Mouse (Mus musculus) embryonic facial prominence, embryonic 10.5 days (tissue): Measurements from ENCODE around the gene Krtap13. TPM values are rescaled to one million over a fixed set of nuclear protein-coding genes. Genes with fewer than 3 reads are reported as not detected.

Source experiments
- DNase-seq: peaks from one replicate; pipeline ENCODE4 v3.0.0-alpha.2; 2017; ENCODE audit warnings: low spot score
- H3K27ac ChIP-seq: fragments of 300-500 bp; sonication (generic); replicated peaks from 2 replicates; pipeline ENCODE4 v1.5.1; 2016; ENCODE audit warnings: mild to moderate bottlenecking
- H3K27me3 ChIP-seq: fragments of 300-500 bp; sonication (generic); replicated peaks from 2 replicates; pipeline ENCODE4 v1.6.1; 2016; ENCODE audit warnings: low read depth, mild to moderate bottlenecking; ENCODE audit not compliant: poor library complexity, severe bottlenecking
- H3K36me3 ChIP-seq: fragments of 300-500 bp; sonication (generic); replicated peaks from 2 replicates; pipeline ENCODE4 v1.6.1; 2016; ENCODE audit warnings: mild to moderate bottlenecking, moderate library complexity
- H3K4me1 ChIP-seq: fragments of 300-500 bp; sonication (generic); 2 replicates; pipeline ENCODE4 v1.6.1; 2016
- H3K4me3 ChIP-seq: fragments of 300-500 bp; sonication (generic); 2 replicates; pipeline ENCODE4 v1.5.1; 2016; ENCODE audit warnings: mild to moderate bottlenecking, moderate library complexity
- H3K9me3 ChIP-seq: fragments of 300-500 bp; sonication (generic); 2 replicates; pipeline ENCODE4 v1.6.1; 2016; ENCODE audit warnings: mild to moderate bottlenecking
- WGBS: fragments of 180-500 bp; shearing (Covaris S2); methylation state at CpG from one replicate; pipeline ENCODE4 v1.1.7; 2016; 5-methylcytosine and 5-hydroxymethylcytosine counted together
- polyA plus RNA-seq: library from polyadenylated mRNA; unstranded; fragments of >200 nt; fragmentation: Nextera tagmentation; extraction: Ambion mirVana; gene quantifications from 2 replicates; pipeline ENCODE4 v1.2.1, GENCODE M21; 2016

Krtap13 gene
- polyA plus RNA-seq, 1 experiment from 2014 or later, result not detected

DNA sequence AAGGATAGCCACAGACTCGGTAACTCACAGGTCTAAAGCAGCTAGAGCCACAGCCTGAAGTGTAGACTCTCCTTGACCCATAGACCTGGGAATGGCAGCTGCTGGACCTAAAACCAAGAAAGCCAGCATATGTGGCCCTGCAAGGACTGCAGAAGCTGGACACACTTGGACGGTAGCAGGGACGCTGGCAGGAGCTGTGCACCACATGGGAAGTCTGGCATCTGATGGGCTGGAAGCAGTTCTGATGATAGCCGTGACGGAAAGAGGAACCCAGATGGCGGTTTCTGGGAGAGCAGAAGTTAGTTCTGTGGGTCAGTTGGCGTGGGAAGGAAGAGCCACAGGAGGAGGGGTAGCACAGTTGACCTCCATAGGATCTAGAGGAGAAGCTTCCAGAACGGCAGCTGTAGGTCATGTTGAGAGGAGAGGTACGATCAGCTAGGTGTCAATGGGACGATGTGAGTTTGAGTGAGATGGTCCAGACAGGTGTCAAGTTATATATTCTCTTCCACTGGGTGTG is 43.9 kb downstream of the Krtap13 start, which contains the start of gene 2310061N02Rik:
TSS of gene 2310061N02Rik (minus strand) at position 467 of the 517 bp plus-strand sequence.
- Histone ChIP-seq H3K36me3 (no peaks in the 10 kb centered on the region), H3K9me3 (no peaks in the 10 kb centered on the region), H3K4me3 (no peak within 1 kb of the TSS), H3K4me1 (no peaks in the 10 kb centered on the region), H3K27ac (no peak within 1 kb of the TSS), H3K27me3 (no peaks in the 10 kb centered on the region)
- 93% methylated on average over 10 of the region's 10 CpGs for WGBS
- DNase-seq, result no peak

DNA sequence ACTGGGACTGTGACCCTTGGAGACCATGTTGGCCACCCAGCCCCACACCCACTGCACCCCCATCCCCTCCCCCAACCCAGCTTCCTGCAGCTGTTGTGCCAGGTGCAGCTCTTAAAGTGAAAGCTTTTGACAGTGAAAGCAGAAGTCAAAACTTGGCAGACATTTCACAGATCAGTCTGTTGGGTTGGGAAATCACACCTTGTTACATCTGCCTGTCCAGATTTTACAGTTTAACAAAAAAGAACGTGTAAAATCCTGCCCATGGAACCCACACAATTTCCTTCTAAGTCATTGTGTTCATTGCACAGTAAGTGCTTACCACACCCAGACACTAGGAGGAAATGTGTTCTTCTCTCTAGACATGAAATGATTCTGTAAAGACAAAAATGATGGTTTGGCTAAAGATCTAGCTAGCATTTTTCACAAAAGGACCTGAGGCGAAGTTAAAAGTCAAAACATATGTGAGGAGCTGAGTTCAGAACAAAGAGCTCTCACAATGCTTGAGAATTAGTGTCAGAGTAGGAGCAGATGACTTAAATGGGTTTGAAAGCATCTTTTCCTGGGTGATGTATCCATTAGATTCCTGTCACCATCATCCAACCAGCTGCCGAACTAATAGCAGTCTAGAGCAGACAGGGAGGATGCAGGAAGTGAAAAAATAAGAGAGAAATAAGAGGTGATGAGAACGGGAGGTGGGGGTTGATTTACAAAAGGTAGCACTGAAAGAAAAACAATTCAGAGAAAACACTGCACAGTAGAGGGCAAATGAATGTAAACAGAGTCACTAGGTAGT is 50.2 kb downstream of the Krtap13 start:
- Histone ChIP-seq H3K27ac (peak overlapping the region; percentile 14; the same call in 1 of the 2 replicates), H3K9me3 (no peaks in the 10 kb centered on the region), H3K4me1 (peaks cover 7% of the 10 kb centered on the region), H3K4me3 (no peak overlapping the region), H3K27me3 (no peaks in the 10 kb centered on the region), H3K36me3 (no peaks in the 10 kb centered on the region)
- peak; percentile 46 for DNase-seq
- 45% methylated on average over 4 of the region's 4 CpGs for WGBS

Other genes starting within 250 kb of the Krtap13 start
- gene Cldn17, start 244.7 kb downstream of the Krtap13 start, polyA plus RNA-seq, result not detected in 2 replicates
- gene Cldn8, start 188.5 kb downstream of the Krtap13 start, polyA plus RNA-seq, result 4.2 TPM in 2 replicates
- not detected in 2 replicates for gene Krtap24-1, start 139.4 kb downstream of the Krtap13 start, polyA plus RNA-seq
- gene 2310079G19Rik, start 124.0 kb downstream of the Krtap13 start, polyA plus RNA-seq, result not detected in 2 replicates
- gene Krtap26-1, start 103.8 kb downstream of the Krtap13 start, polyA plus RNA-seq, result not detected in 2 replicates
- gene Krtap27-1, start 80.0 kb downstream of the Krtap13 start, polyA plus RNA-seq, result not detected in 2 replicates
- not detected in 2 replicates for gene 2310061N02Rik, start 43.7 kb downstream of the Krtap13 start, polyA plus RNA-seq
- not detected in 2 replicates for gene Krtap13-1, start 22.8 kb downstream of the Krtap13 start, polyA plus RNA-seq
- gene 2310034C09Rik, start 7.2 kb upstream of the Krtap13 start, polyA plus RNA-seq, result not detected in 2 replicates
- gene 2310057N15Rik, start 22.6 kb upstream of the Krtap13 start, polyA plus RNA-seq, result not detected in 2 replicates
- not detected in 2 replicates for gene Gm5965, start 26.3 kb upstream of the Krtap13 start, polyA plus RNA-seq
- gene Gm20741, start 60.6 kb upstream of the Krtap13 start, polyA plus RNA-seq, result not detected in 2 replicates
- not detected in 2 replicates for gene Krtap15, start 68.6 kb upstream of the Krtap13 start, polyA plus RNA-seq
- gene Krtap14, start 74.5 kb upstream of the Krtap13 start, polyA plus RNA-seq, result not detected in 2 replicates
- not detected in 2 replicates for gene Krtap19-1, start 117.8 kb upstream of the Krtap13 start, polyA plus RNA-seq
- gene Krtap19-2, start 122.6 kb upstream of the Krtap13 start, polyA plus RNA-seq, result not detected in 2 replicates
- gene Krtap19-3, start 126.4 kb upstream of the Krtap13 start, polyA plus RNA-seq, result not detected in 2 replicates
- not detected in 2 replicates for gene Krtap19-4, start 133.5 kb upstream of the Krtap13 start, polyA plus RNA-seq
- gene Krtap19-5, start 144.8 kb upstream of the Krtap13 start, polyA plus RNA-seq, result not detected in 2 replicates
- not detected in 2 replicates for gene Krtap19-9b, start 180.6 kb upstream of the Krtap13 start, polyA plus RNA-seq
- gene Krtap16-3, start 211.2 kb upstream of the Krtap13 start, polyA plus RNA-seq, result not detected in 2 replicates